Mouse (Mus musculus): ENCODE results near the gene Eln. TPM values are rescaled to one million over a fixed set of nuclear protein-coding genes. Genes with fewer than 3 reads are reported as not detected.

The Eln gene
- polyA plus RNA-seq, 1 experiment from 2014 or later = 340 TPM

DNA sequence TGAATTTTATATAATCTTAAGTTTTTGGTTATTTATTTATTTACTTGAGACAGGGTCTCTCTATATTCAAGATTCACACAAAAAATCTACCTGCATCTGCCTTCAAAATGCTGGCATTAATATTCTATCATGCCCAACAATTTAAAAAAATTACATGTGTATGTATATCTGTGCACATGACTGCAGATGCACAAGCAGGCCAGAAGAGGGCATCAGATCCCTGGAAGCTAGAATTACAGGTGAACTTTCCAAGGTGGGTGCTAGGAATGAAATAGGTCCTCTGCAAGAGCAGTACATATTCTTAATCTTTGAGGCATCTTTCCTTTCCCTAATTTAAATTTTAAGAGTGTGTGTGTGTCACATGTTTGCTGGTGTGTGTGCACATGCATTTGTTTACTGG lies 33.8 kb upstream of the Eln start:
- H3K27ac ChIP-seq (replicated peaks) = no peak overlapping the region
- H3K27me3 ChIP-seq (ENCODE audit: control insufficient read depth, insufficient read depth, low read length) = no peaks in the 10 kb centered on the region
- H3K4me3 ChIP-seq (ENCODE audit: low read depth, low read length) = no peak overlapping the region
- TF ChIP-seq EP300 (optimal IDR thresholded peaks at IDR 0.05) (no peak), CTCF (IDR thresholded peaks at IDR 0.05; ENCODE audit: low read depth) (peak; percentile 60)
- no peaks in the 10 kb centered on the region for H3K9me3 ChIP-seq (ENCODE audit: control insufficient read depth, low read length)
- DNase-seq (ENCODE audit: low spot score) (no peak), ATAC-seq (ENCODE audit: low FRiP score, low TSS enrichment) (no peak)
- H3K4me2 ChIP-seq (replicated peaks; ENCODE audit: low read depth) = no peak overlapping the region
- no peaks in the 10 kb centered on the region for H3K36me3 ChIP-seq (ENCODE audit: control insufficient read depth, insufficient read depth, low read length)
- H3K4me1 ChIP-seq (replicated peaks; ENCODE audit: control insufficient read depth, insufficient read depth) = no peaks in the 10 kb centered on the region; the same call in 1 of the 2 replicates
- H3K9ac ChIP-seq (ENCODE audit: low read length) = no peak overlapping the region

- no peak for ATAC-seq (ENCODE audit: low FRiP score, low TSS enrichment)
- DNase-seq (ENCODE audit: low spot score) = no peak
- Histone ChIP-seq H3K4me3 (ENCODE audit: low read depth, low read length) (no peak overlapping the region), H3K4me2 (replicated peaks; ENCODE audit: low read depth) (no peak overlapping the region), H3K36me3 (ENCODE audit: control insufficient read depth, insufficient read depth, low read length) (no peaks in the 10 kb centered on the region), H3K9ac (ENCODE audit: low read length) (no peak overlapping the region), H3K27ac (replicated peaks) (no peak overlapping the region), H3K27me3 (ENCODE audit: control insufficient read depth, insufficient read depth, low read length) (no peaks in the 10 kb centered on the region), H3K4me1 (replicated peaks; ENCODE audit: control insufficient read depth, insufficient read depth) (no peaks in the 10 kb centered on the region), H3K9me3 (ENCODE audit: control insufficient read depth, low read length) (no peaks in the 10 kb centered on the region)
- 68% methylated on average over 2 of the region's 2 CpGs for WGBS
- TF ChIP-seq EP300 (optimal IDR thresholded peaks at IDR 0.05) = no peak
- TF ChIP-seq CTCF (IDR thresholded peaks at IDR 0.05; ENCODE audit: low read depth) = no peak
Measured at GRCm38 (mm10) chr5:134780146-134780545, 33.0 kb upstream of the Eln start.

- 64% methylated on average over 12 of the region's 12 CpGs for WGBS
Measured at GRCm38 (mm10) chr5:134776551-134776950, 29.4 kb upstream of the Eln start.

GRCm38 (mm10) chr5:134772522-134772921 lies 25.4 kb upstream of the Eln start:
- no peak overlapping the region for H3K4me3 ChIP-seq (ENCODE audit: low read depth, low read length)
- H3K27ac ChIP-seq (replicated peaks) = no peak overlapping the region
- no peaks in the 10 kb centered on the region for H3K4me1 ChIP-seq (replicated peaks; ENCODE audit: control insufficient read depth, insufficient read depth)
- no peak overlapping the region for H3K4me2 ChIP-seq (replicated peaks; ENCODE audit: low read depth)
- H3K36me3 ChIP-seq (ENCODE audit: control insufficient read depth, insufficient read depth, low read length) = no peaks in the 10 kb centered on the region
- no peaks in the 10 kb centered on the region for H3K9me3 ChIP-seq (ENCODE audit: control insufficient read depth, low read length)
- H3K27me3 ChIP-seq (ENCODE audit: control insufficient read depth, insufficient read depth, low read length) = no peaks in the 10 kb centered on the region
- DNase-seq (ENCODE audit: low spot score) (peak; percentile 21), ATAC-seq (ENCODE audit: low FRiP score, low TSS enrichment) (no peak)
- H3K9ac ChIP-seq (ENCODE audit: low read length) = no peak overlapping the region
- 58% methylated on average over 12 of the region's 12 CpGs for WGBS
- TF ChIP-seq CTCF (IDR thresholded peaks at IDR 0.05; ENCODE audit: low read depth) (no peak), EP300 (optimal IDR thresholded peaks at IDR 0.05) (no peak)

More at GRCm38 (mm10) chr5:134776551-134776950, 29.4 kb upstream of the Eln start:
- no peak overlapping the region for H3K9ac ChIP-seq (ENCODE audit: low read length)
- no peaks in the 10 kb centered on the region for H3K9me3 ChIP-seq (ENCODE audit: control insufficient read depth, low read length)
- H3K27ac ChIP-seq (replicated peaks) = no peak overlapping the region
- H3K4me3 ChIP-seq (ENCODE audit: low read depth, low read length) = no peak overlapping the region
- H3K4me2 ChIP-seq (replicated peaks; ENCODE audit: low read depth) = no peak overlapping the region
- TF ChIP-seq EP300 (optimal IDR thresholded peaks at IDR 0.05) = no peak
- no peak for TF ChIP-seq CTCF (IDR thresholded peaks at IDR 0.05; ENCODE audit: low read depth)
- no peak for DNase-seq (ENCODE audit: low spot score)
- H3K4me1 ChIP-seq (replicated peaks; ENCODE audit: control insufficient read depth, insufficient read depth) = no peaks in the 10 kb centered on the region
- H3K27me3 ChIP-seq (ENCODE audit: control insufficient read depth, insufficient read depth, low read length) = no peaks in the 10 kb centered on the region
- no peak for ATAC-seq (ENCODE audit: low FRiP score, low TSS enrichment)
- no peaks in the 10 kb centered on the region for H3K36me3 ChIP-seq (ENCODE audit: control insufficient read depth, insufficient read depth, low read length)

GRCm38 (mm10) chr5:134771750-134772149 lies 24.6 kb upstream of the Eln start:
- Histone ChIP-seq H3K4me2 (replicated peaks; ENCODE audit: low read depth) (no peak overlapping the region), H3K4me3 (ENCODE audit: low read depth, low read length) (no peak overlapping the region), H3K27ac (replicated peaks) (no peak overlapping the region), H3K36me3 (ENCODE audit: control insufficient read depth, insufficient read depth, low read length) (no peaks in the 10 kb centered on the region), H3K27me3 (ENCODE audit: control insufficient read depth, insufficient read depth, low read length) (no peaks in the 10 kb centered on the region), H3K9ac (ENCODE audit: low read length) (no peak overlapping the region), H3K9me3 (ENCODE audit: control insufficient read depth, low read length) (no peaks in the 10 kb centered on the region), H3K4me1 (replicated peaks; ENCODE audit: control insufficient read depth, insufficient read depth) (no peaks in the 10 kb centered on the region)
- no peak for TF ChIP-seq CTCF (IDR thresholded peaks at IDR 0.05; ENCODE audit: low read depth)
- no peak for TF ChIP-seq EP300 (optimal IDR thresholded peaks at IDR 0.05)
- no peak for ATAC-seq (ENCODE audit: low FRiP score, low TSS enrichment)
- WGBS = 72% methylated on average over 3 of the region's 3 CpGs
- no peak for DNase-seq (ENCODE audit: low spot score)

DNA sequence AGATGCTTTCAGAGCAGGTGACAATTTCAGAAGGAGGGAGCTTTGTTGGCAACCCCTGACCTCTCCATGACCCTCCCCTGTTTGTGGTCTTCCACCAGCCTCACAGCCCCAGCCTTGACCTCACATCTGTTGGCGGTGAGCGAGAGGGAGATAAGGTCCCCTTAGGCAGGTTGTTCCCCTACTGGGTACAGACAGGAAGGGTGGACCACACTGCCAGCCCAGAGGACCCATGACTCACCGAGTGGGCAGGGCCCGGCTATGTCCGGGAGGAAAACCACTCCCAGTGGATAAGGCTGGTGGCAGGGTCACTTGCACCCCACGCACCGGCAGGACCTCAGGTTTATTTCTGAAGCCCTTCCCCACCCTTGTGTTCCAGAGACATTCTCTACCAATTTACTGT lies 22.1 kb upstream of the Eln start:
- no peaks in the 10 kb centered on the region for H3K9me3 ChIP-seq (ENCODE audit: control insufficient read depth, low read length)
- no peak for TF ChIP-seq CTCF (IDR thresholded peaks at IDR 0.05; ENCODE audit: low read depth)
- no peak for TF ChIP-seq EP300 (optimal IDR thresholded peaks at IDR 0.05)
- ATAC-seq (ENCODE audit: low FRiP score, low TSS enrichment) (peak; percentile 74), DNase-seq (ENCODE audit: low spot score) (peak; percentile 57)
- H3K9ac ChIP-seq (ENCODE audit: low read length) = no peak overlapping the region
- no peaks in the 10 kb centered on the region for H3K27me3 ChIP-seq (ENCODE audit: control insufficient read depth, insufficient read depth, low read length)
- H3K4me1 ChIP-seq (replicated peaks; ENCODE audit: control insufficient read depth, insufficient read depth) = no peaks in the 10 kb centered on the region
- 44% methylated on average over 7 of the region's 7 CpGs for WGBS
- H3K36me3 ChIP-seq (ENCODE audit: control insufficient read depth, insufficient read depth, low read length) = no peaks in the 10 kb centered on the region
- no peak overlapping the region for H3K4me2 ChIP-seq (replicated peaks; ENCODE audit: low read depth)
- H3K4me3 ChIP-seq (ENCODE audit: low read depth, low read length) = no peak overlapping the region
- H3K27ac ChIP-seq (replicated peaks) = no peak overlapping the region
